Mouse (Mus musculus) monocyte, adult 5-6 weeks (primary cell): ENCODE measurements at regions not wholly inside any gene's neighbourhood (a gene's known extent, or its start where the extent isn't known, plus 50 kb on each side); places are given as distances from the start of the nearest gene placed in this dataset.

Source experiments
- ATAC-seq: fragments of 153-309, 156-312 bp; replicated peaks from 2 replicates; pipeline ENCODE4 v1.8.0; 2017; ENCODE audit warnings: mild to moderate bottlenecking; ENCODE audit not compliant: low TSS enrichment, insufficient number of reproducible peaks, severe bottlenecking, poor library complexity, low FRiP score

DNA sequence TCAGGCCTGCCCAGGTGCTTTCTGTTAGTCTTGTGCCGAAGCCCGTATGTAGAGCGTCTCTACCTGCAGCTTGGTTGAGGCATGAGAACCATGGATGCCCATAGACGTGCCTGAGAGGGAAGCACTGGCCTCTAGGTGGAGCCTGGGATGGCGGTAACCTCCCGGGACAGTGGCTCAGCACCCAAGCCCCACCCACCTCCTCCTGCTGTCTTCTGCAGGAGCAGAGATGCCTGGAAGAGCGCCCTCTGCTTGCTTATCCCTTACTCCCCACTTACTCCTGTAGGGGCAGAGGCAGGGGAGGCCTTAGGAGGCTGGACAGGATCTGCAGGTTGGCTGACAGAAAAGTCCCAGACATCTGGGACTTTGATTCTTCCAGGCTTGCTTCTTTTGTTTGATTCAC is 92.7 kb upstream of the Zc3h12a start:
- ATAC-seq: no peak

GRCm38 (mm10) chr4:125219209-125219608 is 91.6 kb upstream of the Zc3h12a start:
- no peak for ATAC-seq

DNA sequence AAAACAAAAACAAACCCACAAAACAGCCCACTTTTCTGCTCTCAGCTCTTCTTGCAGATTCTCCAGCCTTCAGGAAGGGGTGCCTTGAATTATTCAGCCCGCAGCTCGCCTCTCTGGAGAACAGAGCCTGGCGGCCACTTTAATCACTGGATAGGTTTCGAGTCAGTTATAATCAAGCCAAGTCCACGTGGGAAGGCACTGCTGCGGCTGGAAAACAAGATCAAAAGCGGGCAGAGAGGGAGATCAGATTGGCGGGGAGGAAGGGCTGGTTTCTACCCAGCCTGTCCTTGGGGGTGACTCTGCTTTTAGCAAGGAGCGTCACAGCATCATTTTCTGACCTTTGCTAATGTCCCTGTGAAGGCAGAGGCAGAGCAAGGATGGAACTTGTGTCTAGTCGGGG is 86.7 kb upstream of the Zc3h12a start:
- ATAC-seq: no peak

GRCm38 (mm10) chr4:125212176-125212530 is 84.5 kb upstream of the Zc3h12a start:
- no peak for ATAC-seq

DNA sequence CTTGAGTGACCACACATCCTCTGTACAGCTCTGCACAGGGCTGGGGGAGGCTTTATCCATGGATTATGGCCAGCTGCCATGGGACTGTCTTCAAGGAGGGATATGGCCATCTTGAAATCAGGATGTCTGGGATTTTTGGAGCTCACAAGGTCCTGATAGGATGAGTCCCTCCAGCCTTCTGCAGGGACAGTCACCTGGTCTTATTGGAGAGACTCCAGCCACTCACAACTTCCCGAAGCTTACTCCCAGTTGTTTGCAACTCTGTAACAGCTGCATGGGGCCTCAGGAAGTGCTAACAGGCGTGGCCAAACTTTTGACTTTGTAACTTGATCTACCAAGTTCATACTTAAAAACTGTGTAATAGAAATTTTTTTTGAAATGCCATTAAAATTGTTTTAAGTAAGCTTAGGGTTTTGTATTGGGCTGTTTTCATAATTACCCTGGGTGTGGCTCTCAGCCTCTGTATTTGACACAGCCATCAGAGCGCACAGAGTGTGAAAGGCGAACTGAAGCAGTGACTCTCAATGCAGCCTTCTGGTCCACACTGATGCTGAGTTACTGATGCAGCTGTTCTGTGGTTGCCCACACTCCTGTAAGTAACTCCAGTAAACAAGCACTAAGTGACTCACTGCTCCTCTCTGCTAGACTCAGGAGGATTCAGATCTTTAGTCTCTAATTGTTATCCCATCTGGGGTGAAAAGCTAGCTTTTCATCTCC is 84.0 kb upstream of the Zc3h12a start:
- ATAC-seq: no peak

DNA sequence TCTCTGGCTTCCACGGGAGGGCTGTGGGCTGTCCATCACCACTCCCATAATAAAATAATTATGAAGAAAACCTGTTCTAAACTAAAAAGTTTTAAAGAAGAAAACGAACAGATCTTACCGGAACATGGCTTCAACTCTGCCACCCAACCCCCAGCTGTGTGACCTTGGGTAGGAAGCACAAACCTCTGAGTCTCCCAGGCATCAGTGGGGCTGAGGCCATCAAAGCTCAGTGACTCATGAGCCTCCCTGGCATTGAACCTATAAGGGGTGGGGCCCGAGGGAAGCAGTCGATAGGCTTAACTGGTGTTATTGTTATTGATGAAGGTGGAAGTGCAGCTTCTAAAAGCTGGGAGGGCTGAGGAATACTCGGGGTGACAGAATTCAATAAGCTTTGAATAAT is 83.1 kb upstream of the Zc3h12a start:
- ATAC-seq: no peak

- no peak for ATAC-seq
Observed at GRCm38 (mm10) chr4:125208136-125208915, 80.7 kb upstream of the Zc3h12a start.

GRCm38 (mm10) chr4:125203521-125203920 is 75.9 kb upstream of the Zc3h12a start:
- ATAC-seq: no peak

DNA sequence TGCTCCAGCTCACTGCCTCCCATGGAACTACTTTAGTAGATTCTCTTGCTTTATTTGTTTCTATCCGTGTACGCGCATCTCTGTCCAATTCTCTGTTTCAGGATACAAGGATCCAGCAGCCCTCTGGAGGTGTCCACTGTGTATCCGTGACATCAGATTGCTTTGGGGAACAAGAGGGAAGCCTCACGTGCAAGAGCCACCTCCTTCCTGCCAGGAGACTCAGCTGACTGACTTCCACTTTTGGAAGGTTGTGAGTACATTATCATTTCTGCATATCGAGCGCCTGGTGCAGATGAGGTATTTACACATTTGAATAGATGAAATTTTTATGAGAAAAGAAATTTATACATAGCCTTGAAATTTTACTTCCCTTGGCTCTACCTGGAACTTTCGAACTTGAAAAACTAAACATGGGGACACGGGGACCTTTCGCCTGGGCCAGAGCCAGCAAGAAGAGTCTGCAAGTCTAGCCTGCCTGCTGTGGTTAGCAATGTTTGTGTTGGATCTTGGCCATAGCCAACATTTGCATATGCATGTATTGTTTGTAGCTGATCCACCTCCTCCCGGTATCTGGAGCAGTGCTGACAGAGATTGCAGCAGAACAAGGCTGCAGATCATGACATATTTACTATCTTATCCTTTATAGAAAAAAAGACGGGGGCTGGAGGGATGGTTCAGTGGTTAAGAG is 74.1 kb upstream of the Zc3h12a start:
- no peak for ATAC-seq

DNA sequence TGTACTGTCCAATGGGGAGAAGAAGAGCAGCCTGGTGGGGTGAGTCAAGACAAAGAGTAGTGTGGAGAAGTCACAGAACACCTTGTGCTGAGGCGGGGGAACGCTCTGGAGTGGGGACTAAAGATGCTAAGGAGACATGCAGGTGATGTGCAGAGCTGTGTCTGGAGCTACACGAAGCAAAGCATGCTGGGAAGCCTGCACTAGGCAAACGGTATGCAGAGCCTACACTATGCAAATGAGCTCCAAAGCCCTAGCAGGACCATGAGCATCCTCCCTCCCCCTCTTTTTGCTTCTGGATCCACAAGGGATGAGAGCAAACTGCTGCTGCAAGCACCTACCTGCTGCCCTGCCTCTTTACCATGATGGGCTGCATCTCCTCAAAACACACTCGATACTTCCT is 73.1 kb upstream of the Zc3h12a start:
- no peak for ATAC-seq

GRCm38 (mm10) chr4:125199281-125199680 is 71.6 kb upstream of the Zc3h12a start:
- ATAC-seq: no peak

- no peak for ATAC-seq
Observed at GRCm38 (mm10) chr4:125195901-125196435, 68.3 kb upstream of the Zc3h12a start.

GRCm38 (mm10) chr4:125194722-125195380 is 67.2 kb upstream of the Zc3h12a start:
- no peak for ATAC-seq

GRCm38 (mm10) chr4:125194298-125194697 is 66.7 kb upstream of the Zc3h12a start:
- ATAC-seq: no peak

DNA sequence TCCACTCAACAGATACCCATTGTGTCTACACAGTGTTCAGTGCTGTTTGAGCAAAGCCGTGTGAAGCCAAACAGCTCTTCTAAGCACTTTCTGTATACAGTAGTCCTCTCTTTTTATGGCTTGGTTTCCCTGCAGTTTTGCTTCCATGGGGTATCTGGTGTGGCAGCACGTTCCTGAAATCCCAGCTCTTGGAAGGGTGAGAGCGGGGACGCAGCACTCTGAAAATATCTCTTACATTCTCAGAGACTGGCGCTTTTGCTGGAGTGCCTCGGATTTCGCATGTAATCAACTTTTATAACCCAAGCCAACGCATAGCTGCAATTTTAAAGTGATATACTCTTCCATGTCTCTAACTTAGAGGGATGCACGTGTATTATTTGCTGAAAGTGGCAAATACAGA is 64.0 kb upstream of the Zc3h12a start:
- ATAC-seq: no peak

- ATAC-seq: no peak
Observed at GRCm38 (mm10) chr4:125191010-125191409, 63.4 kb upstream of the Zc3h12a start.

DNA sequence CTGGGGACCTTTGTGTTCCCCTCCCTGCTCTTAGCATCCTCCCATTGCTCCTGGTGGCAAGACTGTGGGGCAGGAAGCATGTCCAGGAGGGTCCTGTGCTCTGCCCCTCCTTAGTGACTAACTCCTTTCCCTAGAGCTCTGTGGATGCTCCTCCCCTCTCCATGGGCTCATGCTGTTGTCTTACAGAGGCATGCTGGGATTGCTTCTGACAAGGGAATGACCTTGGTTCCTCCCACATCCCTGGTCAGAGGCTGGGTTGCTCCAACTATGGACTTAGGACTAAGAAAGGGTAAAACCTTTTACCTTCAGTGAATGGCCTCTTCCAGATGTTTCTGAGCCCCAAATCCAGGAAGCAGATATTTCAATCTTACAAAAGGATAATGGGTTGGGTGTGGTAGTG is 62.3 kb upstream of the Zc3h12a start:
- ATAC-seq: no peak

- no peak for ATAC-seq
Observed at GRCm38 (mm10) chr4:125186246-125186645, 58.6 kb upstream of the Zc3h12a start.

- ATAC-seq: no peak
Observed at GRCm38 (mm10) chr4:125185076-125185475, 57.4 kb upstream of the Zc3h12a start.
